Mouse (Mus musculus) T-cell, adult 66 days (primary cell): ENCODE measurements around the gene Prl8a2. TPM values are rescaled to one million over a fixed set of nuclear protein-coding genes. Genes with fewer than 3 reads are reported as not detected.

Source experiments
- total RNA-seq, 2 experiments: library from RNA; stranded (reverse); gene quantifications; 3 replicates in 1 of 2; 4 replicates in 1 of 2; pipeline ENCODE4 v1.2.4; 2023

Gene Prl8a2
- not detected for total RNA-seq

GRCm38 (mm10) chr13:27345373-27345772 is at the start of gene Prl8a2:
Gene Prl8a2, plus strand, starts transcription at chr13:27345673.

DNA sequence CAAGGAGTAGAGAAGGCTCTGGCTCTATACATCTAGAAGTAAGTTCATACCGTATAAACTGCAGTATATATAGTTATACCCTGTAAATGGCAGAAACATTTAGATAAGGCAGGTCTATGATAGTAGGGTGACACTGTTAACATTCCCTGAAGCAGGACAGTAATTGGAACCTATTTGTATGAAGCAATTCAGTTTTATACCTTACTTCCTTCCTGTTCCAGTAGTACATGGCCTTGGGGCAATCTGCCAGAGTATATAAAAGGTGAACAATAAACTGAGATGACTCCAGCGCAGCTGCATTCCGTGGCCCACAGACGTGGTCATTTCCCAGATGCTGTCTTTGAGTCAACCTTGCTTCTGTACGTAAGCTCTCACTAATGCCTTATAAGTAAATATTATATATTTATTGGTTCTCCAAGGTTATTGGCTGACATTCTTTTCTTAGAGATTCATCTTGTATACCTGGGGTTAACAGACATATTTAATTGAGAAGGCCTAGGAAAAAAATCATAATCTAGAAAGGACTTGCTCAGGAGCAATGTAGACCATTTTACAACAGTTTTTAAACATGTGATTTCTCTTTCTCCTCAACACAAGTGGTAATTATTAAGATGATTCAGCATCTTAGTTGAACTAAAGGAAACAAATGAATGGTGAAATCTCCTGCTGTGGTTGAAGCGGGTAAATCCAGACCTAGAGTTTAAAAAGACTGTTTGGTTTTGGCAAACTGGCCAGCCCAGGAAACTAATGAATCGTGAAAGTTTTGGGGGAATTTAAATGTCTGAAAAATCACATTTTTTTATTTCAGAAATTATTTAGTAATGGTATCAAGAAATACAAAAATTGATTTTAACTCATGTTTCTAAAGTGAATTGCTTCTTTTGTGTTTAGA is 32.9 kb upstream of the Prl8a2 start, which contains the start of gene Prl6a1:
Gene Prl6a1 (plus strand): TSS at position 294 of the 892 bp plus-strand sequence.

DNA sequence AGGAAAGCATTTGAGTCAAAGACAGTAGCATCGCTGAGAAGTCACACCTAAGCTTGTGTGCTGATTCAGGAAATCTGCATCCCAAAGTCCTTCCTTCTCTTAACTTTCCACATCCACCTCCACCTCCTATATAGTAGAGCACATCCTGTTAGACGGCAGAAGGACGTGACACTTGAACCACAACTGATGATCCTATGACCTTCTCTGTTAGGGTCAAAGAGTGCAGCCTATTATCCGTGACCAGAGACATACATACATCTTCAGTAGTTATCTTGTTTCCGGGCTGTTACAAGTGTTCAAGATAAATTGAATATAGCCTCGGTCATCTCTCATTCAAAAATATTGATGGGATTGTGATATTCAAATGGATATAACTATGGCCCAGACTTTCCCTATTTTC is 45.3 kb downstream of the Prl8a2 start, which contains the start of gene Prl2b1:
Gene Prl2b1 (minus strand): TSS at position 101 of the 400 bp plus-strand sequence.

Other genes starting within 250 kb of the Prl8a2 start
- not detected for gene Prl3d2, start 224.0 kb upstream of the Prl8a2 start, total RNA-seq
- gene Prl3d3, start 188.9 kb upstream of the Prl8a2 start, total RNA-seq: not detected
- not detected for gene Prl3c1, start 149.0 kb upstream of the Prl8a2 start, total RNA-seq
- not detected for gene Prl3b1, start 103.8 kb upstream of the Prl8a2 start, total RNA-seq
- not detected for gene Prl3a1, start 86.2 kb upstream of the Prl8a2 start, total RNA-seq
- not detected for gene Prl6a1, start 33.0 kb upstream of the Prl8a2 start, total RNA-seq
- gene Prl2b1, start 45.2 kb downstream of the Prl8a2 start, total RNA-seq: not detected
- gene Prl8a6, start 93.0 kb downstream of the Prl8a2 start, total RNA-seq: not detected
- not detected for gene Prl8a8, start 167.5 kb downstream of the Prl8a2 start, total RNA-seq
- gene Prl8a9, start 218.9 kb downstream of the Prl8a2 start, total RNA-seq: not detected
- gene Prl8a1, start 236.5 kb downstream of the Prl8a2 start, total RNA-seq: not detected